Mouse (Mus musculus): ENCODE data around the gene Syt13.

GRCm38 (mm10) chr2:92975031-92975790 lies 60.3 kb downstream of the Syt13 start:
- no peak for TF ChIP-seq CTCF (IDR thresholded peaks at IDR 0.05; ENCODE audit: low read depth)
- no peak for TF ChIP-seq EP300 (IDR thresholded peaks at IDR 0.05; ENCODE audit: low read depth)
